Mouse (Mus musculus) frontal cortex, postnatal 25 days (tissue): ENCODE measurements around the gene Cd79a.
A peak's percentile ranks its signal among the peaks of the same experiment; 100 is the strongest.

Experiments used
- DNase-seq, 2 experiments: peaks; one replicate each; pipeline ENCODE4 v3.0.0; 2022; ENCODE audit warnings: low spot score in 2 of 2

Gene Cd79a

DNA sequence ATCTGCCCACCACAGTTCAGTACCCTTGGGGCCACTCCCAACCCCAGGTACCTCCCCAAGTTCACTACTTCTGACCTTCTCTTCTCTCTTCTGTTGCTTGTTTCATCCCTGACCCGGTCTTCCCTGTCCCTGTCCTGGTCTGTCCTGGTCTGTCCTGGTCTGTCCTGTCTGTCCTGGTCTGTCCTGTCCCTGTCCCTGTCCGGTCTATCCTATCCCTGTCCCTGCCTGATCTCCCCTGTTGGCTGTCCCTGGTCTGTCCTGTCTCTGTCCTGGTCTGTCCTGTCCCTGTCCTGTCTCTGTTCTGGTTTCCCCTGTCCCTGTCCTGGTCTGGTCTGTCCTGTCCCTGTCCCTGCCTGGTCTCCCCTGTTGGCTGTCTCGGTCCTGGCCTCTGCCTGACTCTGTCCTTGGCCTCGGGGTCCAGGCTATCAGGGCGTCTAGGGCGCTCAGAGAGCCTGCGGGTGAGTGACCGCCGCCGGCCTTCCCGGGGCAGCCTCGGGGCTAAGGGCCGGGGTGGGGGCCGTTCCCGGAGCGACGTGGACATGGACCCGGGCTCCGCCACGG lies 21.7 kb downstream of the Cd79a start:
- no peak for DNase-seq

DNA sequence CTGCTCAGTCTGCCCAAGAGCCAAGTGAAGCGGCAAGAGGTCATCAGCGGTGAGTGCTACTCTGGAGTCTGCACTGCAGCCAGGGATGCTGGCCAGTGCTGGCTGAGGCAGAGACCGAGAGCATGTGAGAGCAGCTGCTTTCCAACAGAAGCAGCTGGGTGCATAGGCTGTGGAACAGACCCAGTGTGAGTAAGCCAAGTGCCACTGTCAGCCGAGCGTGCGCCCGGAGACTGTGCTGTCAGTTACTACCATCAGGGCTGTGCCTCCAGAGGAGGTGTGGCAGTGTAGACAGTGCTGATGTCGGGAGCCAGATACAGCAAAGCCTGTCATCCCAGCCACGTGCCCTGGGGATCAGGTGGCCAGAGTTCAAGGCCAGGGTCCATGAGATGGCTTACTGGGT lies 22.5 kb downstream of the Cd79a start:
- DNase-seq, result no peak

DNA sequence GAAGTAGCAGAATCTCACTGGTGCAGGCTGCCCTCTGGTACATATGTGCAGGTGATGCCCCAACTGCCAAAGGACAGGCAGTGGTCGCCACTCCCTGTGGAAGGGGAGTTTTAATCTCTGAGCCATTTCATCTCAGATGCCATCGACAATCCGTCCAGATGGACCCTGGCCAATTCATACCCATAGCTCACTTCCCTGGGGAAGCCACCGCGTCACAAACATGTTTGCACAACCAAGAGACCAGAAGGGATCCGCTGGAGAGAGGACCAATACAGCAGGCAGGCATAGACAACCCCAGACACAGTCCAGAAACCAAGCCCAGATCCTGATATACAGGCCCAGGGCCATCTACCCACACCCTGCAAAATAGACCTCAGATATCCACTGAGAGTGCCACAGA lies 33.3 kb downstream of the Cd79a start:
- DNase-seq, result no peak

DNA sequence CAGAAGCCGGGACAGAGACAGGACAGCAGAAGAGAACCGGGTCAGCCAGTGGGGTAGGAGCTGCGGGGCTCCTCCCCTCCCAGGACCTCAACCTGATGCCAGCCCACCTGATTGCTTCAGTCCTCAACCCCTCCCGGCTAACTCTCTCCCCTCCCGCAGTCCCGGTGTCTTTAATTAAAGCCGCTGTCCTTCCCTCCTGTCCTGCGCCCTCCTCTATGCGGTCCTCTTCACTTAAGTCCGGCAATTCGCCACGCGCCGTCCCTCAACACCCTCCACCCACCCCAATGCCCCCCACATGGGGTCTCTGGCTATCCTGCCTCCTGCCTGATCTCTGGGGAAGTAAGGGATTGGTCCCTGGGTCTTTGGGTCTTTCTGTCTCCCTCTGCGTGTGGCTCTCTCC lies 34.5 kb downstream of the Cd79a start:
- DNase-seq, result no peak

DNA sequence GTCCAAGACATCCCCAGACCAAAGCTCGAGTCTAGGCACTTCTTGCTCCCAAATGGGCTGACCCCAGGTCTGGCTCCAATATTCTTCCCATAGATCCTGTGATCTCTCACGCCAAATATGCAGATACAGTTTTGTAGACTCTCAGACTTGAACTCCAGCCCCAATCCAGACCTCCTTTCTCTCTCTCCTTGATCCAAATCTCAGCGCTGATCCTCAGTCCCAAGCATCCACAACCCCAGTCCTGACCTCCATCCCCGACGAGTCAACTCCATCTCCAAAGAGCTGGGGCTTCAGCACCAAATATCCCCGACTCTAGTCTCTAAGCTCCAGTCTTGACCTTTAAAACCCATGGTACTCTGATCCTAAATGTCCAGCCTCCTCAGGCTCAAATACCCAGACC lies 46.5 kb downstream of the Cd79a start:
- DNase-seq, result no peak

DNA sequence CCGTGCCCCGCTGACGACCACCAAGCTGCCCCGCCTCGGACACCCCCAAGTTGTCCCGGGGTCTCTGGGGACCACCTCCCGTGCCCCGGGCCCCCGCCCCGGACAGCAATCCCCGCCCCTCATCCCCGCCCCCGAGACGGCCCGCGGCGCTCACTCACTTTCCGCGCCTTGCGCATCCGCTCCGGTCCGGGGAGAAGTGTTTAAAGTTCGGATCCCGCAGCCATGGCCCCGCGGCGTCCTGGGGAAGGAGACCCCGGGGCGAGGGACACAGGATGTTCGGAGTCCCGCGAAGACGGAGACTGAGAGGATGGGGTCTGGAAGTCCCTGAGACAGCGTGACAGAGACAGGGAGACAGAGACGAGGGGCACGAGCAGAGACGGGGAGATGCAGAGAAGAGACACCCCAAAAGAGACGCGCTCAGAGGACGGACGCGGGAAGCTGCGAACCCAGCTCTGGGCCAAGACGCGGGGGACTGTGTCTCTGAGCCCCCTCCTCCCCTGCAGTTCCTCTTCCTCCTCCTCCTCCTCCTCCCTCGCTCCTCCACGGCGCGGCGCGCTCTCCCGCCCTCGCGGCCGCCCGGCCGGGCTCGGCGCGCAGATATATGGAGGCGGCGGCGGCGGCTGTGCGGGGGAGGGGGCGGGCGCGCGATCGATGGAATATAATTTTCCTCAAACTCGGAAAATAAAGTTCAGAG lies 47.2 kb downstream of the Cd79a start, which contains the start of gene Gm4881:
TSS of gene Gm4881 (minus strand) at position 238 of the 694 bp plus-strand sequence.
- no peak for DNase-seq

DNA sequence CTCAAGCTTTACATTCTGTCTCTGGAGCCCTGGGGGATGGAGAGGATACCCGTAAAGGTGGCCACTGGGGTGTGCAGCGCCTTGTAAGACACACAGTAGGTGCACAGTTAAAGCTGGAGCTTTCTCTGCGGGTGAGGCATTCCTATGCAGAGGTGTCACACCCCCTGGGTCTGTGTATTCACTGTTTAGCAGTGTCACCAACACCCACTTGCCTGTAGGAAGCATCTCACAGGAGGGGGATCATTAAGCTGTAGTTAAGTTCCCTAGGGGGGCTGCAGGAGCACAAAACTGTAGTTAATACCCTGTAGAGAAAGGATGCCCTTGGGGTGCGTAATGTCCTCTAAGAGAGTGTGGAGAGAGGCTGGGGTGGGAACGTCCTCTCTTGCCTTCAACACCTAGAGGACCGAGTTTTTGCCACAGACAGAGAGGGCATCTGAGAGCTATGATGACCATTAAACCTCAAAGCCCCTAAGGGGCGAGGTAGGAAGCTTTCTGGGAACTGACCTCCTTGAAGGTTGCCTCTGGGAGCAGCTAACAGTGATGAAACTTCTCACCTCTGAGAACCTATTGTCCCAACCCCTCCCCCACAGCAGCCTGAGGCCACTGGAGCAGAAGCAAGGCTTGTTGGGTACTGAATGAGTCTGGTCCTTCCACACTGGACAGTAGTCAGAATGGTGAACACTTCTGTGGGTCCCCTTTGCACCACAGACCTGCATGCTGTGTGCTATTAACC lies 50.3 kb downstream of the Cd79a start:
- no peak for DNase-seq

DNA sequence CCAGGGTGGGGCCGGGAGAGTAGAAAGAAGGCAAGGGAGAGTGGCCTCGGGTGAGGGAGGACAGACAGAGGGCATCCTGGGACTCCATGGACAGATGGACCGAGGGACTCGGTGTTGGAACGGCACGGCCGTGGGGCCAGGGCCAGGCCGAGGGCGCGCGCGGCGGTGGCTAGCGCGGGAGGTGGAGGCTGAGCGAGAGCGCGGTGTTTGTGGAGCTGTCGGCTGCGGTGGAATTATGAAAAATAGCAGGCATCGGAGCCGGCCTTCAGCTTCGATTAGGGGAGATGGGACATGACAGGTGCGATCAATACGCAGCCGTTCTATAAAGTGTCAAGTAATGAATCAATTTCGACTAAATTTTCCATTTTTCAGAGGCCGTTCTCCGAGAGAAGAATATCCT lies 51.6 kb downstream of the Cd79a start:
- no peak for DNase-seq

DNA sequence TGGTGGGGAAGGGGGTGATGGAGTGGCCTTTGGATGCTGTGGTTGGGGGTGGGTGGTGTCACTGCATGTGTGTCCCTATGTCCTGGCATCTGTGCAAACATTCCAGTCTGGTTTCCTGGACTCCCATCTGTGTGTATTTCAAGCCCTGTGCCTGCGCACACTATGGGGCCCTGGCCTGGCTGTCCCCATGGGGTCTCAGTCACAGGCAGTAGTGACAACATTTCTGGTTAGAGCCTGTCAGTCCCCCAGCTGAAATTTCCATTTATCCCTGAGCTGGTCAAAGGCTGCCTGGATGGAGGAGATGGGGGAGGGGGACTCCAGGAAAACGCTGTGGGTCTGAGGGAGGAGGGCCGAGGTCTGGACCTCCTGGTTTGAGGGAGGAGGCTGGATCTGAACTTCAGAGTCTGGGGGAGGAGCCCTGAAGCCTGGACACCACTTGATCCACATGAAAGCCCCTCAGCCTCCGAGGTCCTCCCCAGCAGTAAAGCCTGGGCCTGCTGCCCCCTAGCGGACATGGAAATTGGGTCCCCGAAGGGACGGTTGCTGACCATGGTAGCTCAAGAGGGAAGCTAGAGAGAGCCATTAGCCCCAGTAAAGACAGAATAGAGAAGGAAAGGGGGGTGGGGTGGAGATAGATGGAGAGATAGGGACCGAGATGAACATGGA lies 52.9 kb downstream of the Cd79a start:
- peak in 1 of 2 experiments; percentile 38 for DNase-seq
